In genomic region chr12:40035506-40035905, GRCm38 (mm10) we compare ENCODE assay signal across 9 mouse cellular contexts. TPM values are rescaled to one million over a fixed set of nuclear protein-coding genes. Genes with fewer than 3 reads are reported as not detected.
DNase-seq lines count a peak whose midpoint lies in the region; ATAC-seq and TF ChIP-seq lines count a peak whose summit lies in the region.
"Had no signal": no experiment of that assay in that cellular context is flagged by ENCODE, and none has a peak within 500 bp of the region (broad histone marks: within the 10 kb centered on the region; RNA-seq: fewer than 3 reads in every experiment).

No protein-coding gene starts in this region.

- 71% methylated on average over 4 of the region's 4 CpGs for WGBS in heart, embryonic 12.5 days
- 62% methylated on average over 4 of the region's 4 CpGs for WGBS in forebrain, embryonic 14.5 days
- WGBS in liver, embryonic 14.5 days (ENCODE audit: insufficient replicate concordance) = 43% methylated on average over 4 of the region's 4 CpGs

- TF ChIP-seq POLR2A in CH12.LX (IDR thresholded peaks at IDR 0.05; ENCODE audit: low read depth, low read length) = no peak

- H3K4me3 ChIP-seq in heart, embryonic 12.5 days = peak overlapping the region; percentile 88
- H3K4me3 ChIP-seq in CH12.LX (replicated peaks in 1 of 3; ENCODE audit: low read depth in 2 of 3, low read length in 2 of 3, poor library complexity in 1 of 3) = peak overlapping the region; percentile 69 to 94 (median 80)
- H3K4me3 ChIP-seq in forebrain, embryonic 14.5 days (ENCODE audit: low read depth, low read length) = peak overlapping the region; percentile 90
- peak overlapping the region; percentile 81 to 82 for H3K4me3 ChIP-seq in liver, embryonic 14.5 days (ENCODE audit: insufficient read depth in 1 of 2, low read depth in 2 of 2, low read length in 2 of 2)

- 0 out of 2 replicates have a peak, but pooled peaks cover 2% of the 10 kb centered on the region for H3K4me1 ChIP-seq in heart, embryonic 12.5 days (replicated peaks)
- peaks cover 0 to 9% of the 10 kb centered on the region in 2 experiments; a peak in 2 of 4 replicates for H3K4me1 ChIP-seq in CH12.LX (ENCODE audit: control insufficient read depth in 1 of 2, insufficient read depth in 2 of 2)
- peaks cover 6% of the 10 kb centered on the region; the same call in 1 of the 2 replicates for H3K4me1 ChIP-seq in forebrain, embryonic 14.5 days (ENCODE audit: control insufficient read depth, insufficient read depth, low read length)
- peaks cover 0 to 8% of the 10 kb centered on the region in 2 experiments for H3K4me1 ChIP-seq in liver, embryonic 14.5 days (replicated peaks; ENCODE audit: control insufficient read depth in 2 of 2, insufficient read depth in 2 of 2, low read length in 1 of 2)

- H3K9ac ChIP-seq in heart, embryonic 12.5 days = no peak overlapping the region
- H3K9ac ChIP-seq in CH12.LX (ENCODE audit: insufficient read depth, low read depth) = peak overlapping the region; percentile 69
- H3K9ac ChIP-seq in forebrain, embryonic 14.5 days (ENCODE audit: low read length) = no peak overlapping the region; the same call in 1 of the 2 replicates
- peak overlapping the region; percentile 99 for H3K9ac ChIP-seq in liver, embryonic 14.5 days (replicated peaks)

- H3K36me3 ChIP-seq in heart, embryonic 12.5 days = peaks cover 8% of the 10 kb centered on the region; the same call in 1 of the 2 replicates
- H3K36me3 ChIP-seq in CH12.LX (replicated peaks in 1 of 2; ENCODE audit: control insufficient read depth in 1 of 2, insufficient read depth in 1 of 2, low read length in 1 of 2) = peaks cover 0 to 3% of the 10 kb centered on the region in 2 experiments
- no peaks in the 10 kb centered on the region for H3K36me3 ChIP-seq in forebrain, embryonic 14.5 days (ENCODE audit: control insufficient read depth, insufficient read depth, low read length)
- H3K36me3 ChIP-seq in liver, embryonic 14.5 days (replicated peaks; ENCODE audit: control insufficient read depth, insufficient read depth, low read depth) = peaks cover 15% of the 10 kb centered on the region

- dilution Hi-C loops in CH12.LX (cut with MboI; ENCODE audit: extremely low pct_ligation_motif_present, extremely low pct_unique_long_range_greater_than_20kb, low sequenced_read_pairs) = no loop called here

- peaks cover 28% of the 10 kb centered on the region for H3K79me2 ChIP-seq in CH12.LX (replicated peaks; ENCODE audit: control insufficient read depth, extremely low read depth, insufficient read depth, poor library complexity, severe bottlenecking)

- H3K4me2 ChIP-seq in heart, embryonic 12.5 days = peak overlapping the region; percentile 68
- peak overlapping the region; percentile 98 for H3K4me2 ChIP-seq in CH12.LX (ENCODE audit: insufficient read depth, low read depth, poor library complexity, severe bottlenecking)
- H3K4me2 ChIP-seq in forebrain, embryonic 14.5 days (ENCODE audit: low read length) = peak overlapping the region; percentile 82
- peak overlapping the region; percentile 82 for H3K4me2 ChIP-seq in liver, embryonic 14.5 days (ENCODE audit: low read depth)

- H3K27me3 ChIP-seq in heart, embryonic 12.5 days (replicated peaks) = no peaks in the 10 kb centered on the region
- H3K27me3 ChIP-seq in CH12.LX (replicated peaks) = no peaks in the 10 kb centered on the region
- no peaks in the 10 kb centered on the region for H3K27me3 ChIP-seq in forebrain, embryonic 14.5 days (replicated peaks; ENCODE audit: control insufficient read depth, insufficient read depth, low read length)
- H3K27me3 ChIP-seq in liver, embryonic 14.5 days (ENCODE audit: control insufficient read depth, insufficient read depth, low read length) = no peaks in the 10 kb centered on the region

- no peak overlapping the region for H3K27ac ChIP-seq in heart, embryonic 12.5 days (ENCODE audit: poor library complexity, severe bottlenecking)
- no peak overlapping the region for H3K27ac ChIP-seq in CH12.LX (ENCODE audit: insufficient read depth, low read depth)
- H3K27ac ChIP-seq in forebrain, embryonic 14.5 days (ENCODE audit: low read depth, low read length) = no peak overlapping the region
- peak overlapping the region; percentile 88 for H3K27ac ChIP-seq in liver, embryonic 14.5 days

- DNase-seq in heart, adult 11 months = no peak
- DNase-seq in CH12.LX (ENCODE audit: extremely low read depth) = no peak
- DNase-seq in forebrain, embryonic 14.5 days (ENCODE audit: low spot score) = no peak
- no peak for DNase-seq in liver, embryonic 14.5 days (ENCODE audit: low read depth in 3 of 3, low spot score in 3 of 3)
- DNase-seq in embryo, embryonic 10 days (ENCODE audit: low spot score) = no peak
- no peak for DNase-seq in adrenal gland, postnatal 10 days
- no peak for DNase-seq in spleen, postnatal 4 days (ENCODE audit: low spot score in 2 of 2)
- DNase-seq: lung, postnatal 14 days had no signal

- ATAC-seq in heart, embryonic 12.5 days (ENCODE audit: insufficient number of reproducible peaks, low FRiP score) = no peak
- no peak for ATAC-seq in forebrain, embryonic 14.5 days
- ATAC-seq in liver, embryonic 14.5 days (ENCODE audit: insufficient read depth) = no peak

- no peak for TF ChIP-seq EP300 in CH12.LX (IDR thresholded peaks at IDR 0.05; ENCODE audit: low read length)
- TF ChIP-seq EP300 in liver, embryonic 14.5 days (IDR thresholded peaks at IDR 0.05; ENCODE audit: low read depth) = no peak

- TF ChIP-seq RAD21 in CH12.LX (IDR thresholded peaks at IDR 0.05; ENCODE audit: low read depth, low read length) = no peak

- in situ Hi-C loops in CH12.LX (cut with MboI; ENCODE audit: low pct_ligation_motif_present, low pct_unique_long_range_greater_than_20kb, low sequenced_read_pairs) = loop anchor here (5.0 kb wide), 1 partner anchor 373 kb away; no protein-coding TSS in a partner anchor

- H3K9me3 ChIP-seq in heart, embryonic 12.5 days (replicated peaks) = no peaks in the 10 kb centered on the region
- no peaks in the 10 kb centered on the region for H3K9me3 ChIP-seq in CH12.LX (replicated peaks; ENCODE audit: low read length)
- H3K9me3 ChIP-seq in forebrain, embryonic 14.5 days (replicated peaks; ENCODE audit: control insufficient read depth, low read length) = no peaks in the 10 kb centered on the region
- no peaks in the 10 kb centered on the region for H3K9me3 ChIP-seq in liver, embryonic 14.5 days (ENCODE audit: control insufficient read depth, low read length)

- TF ChIP-seq CTCF in CH12.LX (conservative IDR thresholded peaks at IDR 0.05 in 1 of 2, IDR thresholded peaks at IDR 0.05 in 1 of 2; ENCODE audit: low read depth in 2 of 2, low read length in 2 of 2) = no peak
- no peak for TF ChIP-seq CTCF in liver, embryonic 14.5 days (IDR thresholded peaks at IDR 0.05; ENCODE audit: low read depth)

TF ChIP-seq in CH12.LX, 34 proteins besides CTCF, POLR2A, EP300 and RAD21:
- TF ChIP-seq TCF12 (IDR thresholded peaks at IDR 0.05; ENCODE audit: low read depth, low read length) (no peak), MXI1 (IDR thresholded peaks at IDR 0.05; ENCODE audit: low read depth, low read length) (peak; percentile 48; the same call in 1 of the 2 replicates), ETS1 (conservative IDR thresholded peaks at IDR 0.05; ENCODE audit: low read depth, low read length) (no peak), BHLHE40 (IDR thresholded peaks at IDR 0.05; ENCODE audit: low read depth, low read length) (no peak), MAZ (IDR thresholded peaks at IDR 0.05; ENCODE audit: low read depth, low read length) (no peak)

RNA-seq across cellular contexts. Expression of gene Arl4a, which starts 2.3 kb away (rescaled TPM):
- polyA plus RNA-seq in heart, embryonic 12.5 days (2016; fragmentation: Nextera tagmentation; extraction: Ambion mirVana) = 31.0 and 31.9 TPM in 2 replicates
- 24.7 and 25.4 TPM in 2 replicates for total RNA-seq in CH12.LX (2012; rRNA removed)
- total RNA-seq in CH12.LX (2014; rRNA removed) = 24.6 and 28.7 TPM in 2 replicates
- polyA plus RNA-seq in CH12.LX (2012; ENCODE audit: insufficient read length, low read depth) = 24.3 and 25.4 TPM in 2 replicates
- polyA plus RNA-seq in forebrain, embryonic 14.5 days (2014; fragmentation: Nextera tagmentation; extraction: Ambion mirVana) = 98.1 and 105 TPM in 2 replicates
- 22.6 and 39.5 TPM in 2 replicates for polyA plus RNA-seq in liver, embryonic 14.5 days (2012; rRNA removed)
- polyA plus RNA-seq in liver, embryonic 14.5 days (2014; fragmentation: Nextera tagmentation; extraction: Ambion mirVana) = 83.6 and 91.3 TPM in 2 replicates
- 100 to 1,000 TPM in 1 of 2 experiments, 10 to 100 TPM in 1; 98.8 to 157 TPM for total RNA-seq in adrenal gland, postnatal 10 days (2021)

Comparison
In these comparisons a context has a peak if more than half of its experiments do, and no peak if none do; other contexts are left out.
1. H3K9ac ChIP-seq: peak in CH12.LX (single experiment) and liver, embryonic 14.5 days (single experiment); none in heart, embryonic 12.5 days (single experiment) and forebrain, embryonic 14.5 days (single experiment).
2. Peak in every context shown above with its lines, with median percentiles within 50 percentile points of each other: H3K4me2 ChIP-seq and H3K4me3 ChIP-seq.